ENCODE assay signal across 16 mouse cellular contexts in genomic region chr11:43370025-43370424, GRCm38 (mm10). TPM values are rescaled to one million over a fixed set of nuclear protein-coding genes. Genes with fewer than 3 reads are reported as not detected.
DNase-seq lines count a peak whose midpoint lies in the region; TF ChIP-seq lines count a peak whose summit lies in the region.
"Had no signal": no experiment of that assay in that cellular context is flagged by ENCODE, and none has a peak within 500 bp of the region (broad histone marks: within the 10 kb centered on the region; RNA-seq: fewer than 3 reads in every experiment).

No protein-coding gene starts in this region.

- H3K9me3 ChIP-seq in heart, embryonic 10.5 days = no peaks in the 10 kb centered on the region
- peaks cover 20% of the 10 kb centered on the region for H3K9me3 ChIP-seq in CH12.LX (replicated peaks; ENCODE audit: low read length)
- H3K9me3 ChIP-seq: G1E had no signal

- no peak for TF ChIP-seq EP300 in CH12.LX (IDR thresholded peaks at IDR 0.05; ENCODE audit: low read length)

- H3K79me2 ChIP-seq in CH12.LX (replicated peaks; ENCODE audit: control insufficient read depth, extremely low read depth, insufficient read depth, poor library complexity, severe bottlenecking) = peaks cover 3% of the 10 kb centered on the region

- WGBS in heart, embryonic 10.5 days = 82% methylated on average over 3 of the region's 3 CpGs

- H3K27ac ChIP-seq in heart, embryonic 10.5 days = no peak overlapping the region
- H3K27ac ChIP-seq in CH12.LX (ENCODE audit: insufficient read depth, low read depth) = no peak overlapping the region

- dilution Hi-C loops in CH12.LX (cut with MboI; ENCODE audit: extremely low pct_ligation_motif_present, extremely low pct_unique_long_range_greater_than_20kb, low sequenced_read_pairs) = no loop called here

- TF ChIP-seq RAD21 in CH12.LX (IDR thresholded peaks at IDR 0.05; ENCODE audit: low read depth, low read length) = no peak

- no peak overlapping the region for H3K4me2 ChIP-seq in CH12.LX (ENCODE audit: insufficient read depth, low read depth, poor library complexity, severe bottlenecking)

- DNase-seq in heart, embryonic 10.5 days (ENCODE audit: low spot score) = peak; percentile 10
- DNase-seq in heart, adult 9 months (ENCODE audit: low spot score in 2 of 2) = no peak
- no peak for DNase-seq in CH12.LX (ENCODE audit: extremely low read depth)
- DNase-seq in lung, postnatal 14 days = no peak
- DNase-seq: adrenal gland, adult 2 months; adrenal gland, adult 8-10 months; adrenal gland, postnatal 10 days; adrenal gland, postnatal 14 days; adrenal gland, postnatal 25 days; adrenal gland, postnatal 36 days; B cell, adult 2 months; cerebellum, adult 11 months; cerebellum, adult 11-12 months; cerebellum, adult 18-20 months; cerebellum, adult 2 months had no signal

- H3K4me1 ChIP-seq in heart, embryonic 10.5 days = no peaks in the 10 kb centered on the region
- peaks cover 9 to 30% of the 10 kb centered on the region in 2 experiments for H3K4me1 ChIP-seq in CH12.LX (ENCODE audit: control insufficient read depth in 1 of 2, insufficient read depth in 2 of 2)

- no peak overlapping the region for H3K9ac ChIP-seq in CH12.LX (ENCODE audit: insufficient read depth, low read depth)

- H3K27me3 ChIP-seq in heart, embryonic 10.5 days (ENCODE audit: insufficient read depth, poor library complexity, severe bottlenecking) = no peaks in the 10 kb centered on the region
- H3K27me3 ChIP-seq in CH12.LX (replicated peaks) = no peaks in the 10 kb centered on the region

- no peaks in the 10 kb centered on the region for H3K36me3 ChIP-seq in heart, embryonic 10.5 days
- H3K36me3 ChIP-seq in CH12.LX (replicated peaks in 1 of 2; ENCODE audit: control insufficient read depth in 1 of 2, insufficient read depth in 1 of 2, low read length in 1 of 2) = peaks cover 31 to 40% of the 10 kb centered on the region in 2 experiments
- H3K36me3 ChIP-seq: G1E had no signal

- no peak for TF ChIP-seq POLR2A in CH12.LX (IDR thresholded peaks at IDR 0.05; ENCODE audit: low read depth, low read length)

- in situ Hi-C loops in CH12.LX (cut with MboI; ENCODE audit: low pct_ligation_motif_present, low pct_unique_long_range_greater_than_20kb, low sequenced_read_pairs) = no loop called here

- TF ChIP-seq CTCF in CH12.LX (conservative IDR thresholded peaks at IDR 0.05 in 1 of 2, IDR thresholded peaks at IDR 0.05 in 1 of 2; ENCODE audit: low read depth in 2 of 2, low read length in 2 of 2) = no peak

- H3K4me3 ChIP-seq in heart, embryonic 10.5 days = no peak overlapping the region
- no peak overlapping the region for H3K4me3 ChIP-seq in CH12.LX (replicated peaks in 1 of 3; ENCODE audit: low read depth in 2 of 3, low read length in 2 of 3, poor library complexity in 1 of 3)

TF ChIP-seq in CH12.LX, 34 proteins besides CTCF, POLR2A, EP300 and RAD21:
- TF ChIP-seq ZMIZ1 (IDR thresholded peaks at IDR 0.05; ENCODE audit: low read depth, low read length) (0 out of 2 replicates have a peak, but pooled peaks have one; percentile 55), SIN3A (IDR thresholded peaks at IDR 0.05; ENCODE audit: low read length) (no peak), CHD2 (IDR thresholded peaks at IDR 0.05; ENCODE audit: low read length) (peak; percentile 64; the same call in 1 of the 2 replicates)
TF ChIP-seq in CH12.LX: peak in this region for 2.

RNA-seq across cellular contexts. Expression of gene Pttg1, which starts 56.0 kb away (rescaled TPM):
- polyA plus RNA-seq in heart, embryonic 10.5 days (2016; fragmentation: Nextera tagmentation; extraction: Ambion mirVana) = 101 and 118 TPM in 2 replicates
- total RNA-seq in CH12.LX (2012; rRNA removed) (153 and 190 TPM in 2 replicates), CH12.LX (2014; rRNA removed) (276 and 337 TPM in 2 replicates)
- polyA plus RNA-seq in CH12.LX (2012; ENCODE audit: insufficient read length, low read depth) = 258 and 279 TPM in 2 replicates
